Mouse (Mus musculus) cerebellum, postnatal 4 days (tissue): Measurements from ENCODE around the gene Cwc15.
"Not testable (repeated sequence)": the region's sequence is repeated elsewhere in the genome, so short reads cannot be mapped to it uniquely, and the experiment has no call there.

ENCODE experiments used
- DNase-seq, 2 experiments: peaks; one replicate each; pipeline ENCODE4 v3.0.0; 2022; ENCODE audit warnings: low spot score in 2 of 2, mixed read lengths in 1 of 2

Gene Cwc15

GRCm38 (mm10) chr9:14500023-14500915 is at the start of gene Cwc15, which contains the start of gene Kdm4d:
TSS of gene Cwc15 (plus strand) at chr9:14500617.
TSS of gene Kdm4d (minus strand) at chr9:14500482.
- DNase-seq = peak; percentile 82 to 90

GRCm38 (mm10) chr9:14451120-14451519 is 49.3 kb upstream of the Cwc15 start:
- not testable (repeated sequence) for DNase-seq

GRCm38 (mm10) chr9:14456320-14456719 is 44.1 kb upstream of the Cwc15 start:
- no peak for DNase-seq

- DNase-seq = not testable (repeated sequence)
Measured at GRCm38 (mm10) chr9:14462536-14462935, 37.9 kb upstream of the Cwc15 start.

- not testable (repeated sequence) for DNase-seq
Measured at GRCm38 (mm10) chr9:14463668-14464067, 36.7 kb upstream of the Cwc15 start.

- DNase-seq = no peak
Measured at GRCm38 (mm10) chr9:14498896-14499705, 1.3 kb upstream of the Cwc15 start.

GRCm38 (mm10) chr9:14500916-14501424 is 553 bp downstream of the Cwc15 start:
- DNase-seq = no peak

GRCm38 (mm10) chr9:14512633-14513445 is 12.4 kb downstream of the Cwc15 start:
- peak in 1 of 2 experiments; percentile 43 for DNase-seq

- DNase-seq = no peak
Measured at GRCm38 (mm10) chr9:14517296-14517695, 16.9 kb downstream of the Cwc15 start.

- DNase-seq = no peak
Measured at GRCm38 (mm10) chr9:14518105-14518504, 17.7 kb downstream of the Cwc15 start.

- DNase-seq = no peak
Measured at GRCm38 (mm10) chr9:14520971-14521670, 20.7 kb downstream of the Cwc15 start.

- DNase-seq = no peak
Measured at GRCm38 (mm10) chr9:14521695-14522094, 21.3 kb downstream of the Cwc15 start.

GRCm38 (mm10) chr9:14523408-14524043 is 23.1 kb downstream of the Cwc15 start:
- DNase-seq = peak; percentile 68 to 81

- no peak for DNase-seq
Measured at GRCm38 (mm10) chr9:14530004-14530403, 29.6 kb downstream of the Cwc15 start.

- DNase-seq = peak in 1 of 2 experiments; percentile 6
Measured at GRCm38 (mm10) chr9:14532283-14532682, 31.9 kb downstream of the Cwc15 start.

GRCm38 (mm10) chr9:14533659-14534058 is 33.2 kb downstream of the Cwc15 start:
- DNase-seq = no peak

GRCm38 (mm10) chr9:14534833-14535456 is 34.5 kb downstream of the Cwc15 start:
- DNase-seq = peak in 1 of 2 experiments; percentile 25

GRCm38 (mm10) chr9:14544034-14544757 is 43.8 kb downstream of the Cwc15 start:
- DNase-seq = no peak
